Mouse (Mus musculus) spleen, adult 2 months (tissue): ENCODE measurements around the gene Dab2. TPM values are rescaled to one million over a fixed set of nuclear protein-coding genes. Genes with fewer than 3 reads are reported as not detected.

ENCODE experiments used
- DNase-seq, 2 experiments: peaks; one replicate each; pipeline versions ENCODE4 v3.0.0 to v3.0.0-alpha.2; 2012 to 2021; ENCODE audit warnings: low spot score in 2 of 2, low read depth in 1 of 2
- H3K27ac ChIP-seq: fragments of 200-500 bp; 2 replicates; pipeline ENCODE4 v1.5.1; 2012; ENCODE audit warnings: low read length, inconsistent platforms; ENCODE audit not compliant: insufficient read depth
- H3K27me3 ChIP-seq: fragments of 200-500 bp; 2 replicates; pipeline ENCODE4 v1.6.1; 2012; ENCODE audit warnings: mild to moderate bottlenecking, moderate library complexity, low read length, inconsistent platforms; ENCODE audit not compliant: control insufficient read depth, insufficient read depth
- H3K36me3 ChIP-seq: fragments of 200-500 bp; 2 replicates; pipeline ENCODE4 v1.6.1; 2012; ENCODE audit warnings: mild to moderate bottlenecking, low read length, inconsistent platforms; ENCODE audit not compliant: control insufficient read depth, insufficient read depth
- H3K4me1 ChIP-seq: fragments of 200-500 bp; 2 replicates; pipeline ENCODE4 v1.6.1; 2011; ENCODE audit warnings: inconsistent platforms; ENCODE audit not compliant: control insufficient read depth, insufficient read depth, insufficient read length
- H3K4me3 ChIP-seq: fragments of 200-500 bp; 2 replicates; pipeline ENCODE4 v1.5.1; 2011; ENCODE audit warnings: mild to moderate bottlenecking, inconsistent platforms; ENCODE audit not compliant: insufficient read depth, insufficient read length; ENCODE audit errors: extremely low read depth
- CTCF ChIP-seq: fragments of 200-500 bp; IDR thresholded peaks from 2 replicates; pipeline ENCODE4 v1.5.1; 2011; ENCODE audit warnings: mild to moderate bottlenecking, inconsistent platforms; ENCODE audit not compliant: insufficient read depth, insufficient read length, insufficient replicate concordance; ENCODE audit errors: extremely low read depth
- POLR2A ChIP-seq: fragments of 200-500 bp; IDR thresholded peaks from 2 replicates; pipeline ENCODE4 v1.6.1; 2011; ENCODE audit warnings: low read depth, low read length, inconsistent platforms
- WGBS: fragments of 180-500 bp; shearing (Covaris S2); methylation state at CpG from one replicate; pipeline ENCODE4 v1.1.7; 2018; 5-methylcytosine and 5-hydroxymethylcytosine counted together
- polyA plus RNA-seq: library from polyadenylated mRNA; depleted of rRNA; stranded (reverse); fragments of >200 nt; gene quantifications from 2 replicates; pipeline ENCODE4 v1.2.3, GENCODE M21; 2012; rRNA removed

Gene Dab2
- 5.2 and 5.4 TPM in 2 replicates for polyA plus RNA-seq

DNA sequence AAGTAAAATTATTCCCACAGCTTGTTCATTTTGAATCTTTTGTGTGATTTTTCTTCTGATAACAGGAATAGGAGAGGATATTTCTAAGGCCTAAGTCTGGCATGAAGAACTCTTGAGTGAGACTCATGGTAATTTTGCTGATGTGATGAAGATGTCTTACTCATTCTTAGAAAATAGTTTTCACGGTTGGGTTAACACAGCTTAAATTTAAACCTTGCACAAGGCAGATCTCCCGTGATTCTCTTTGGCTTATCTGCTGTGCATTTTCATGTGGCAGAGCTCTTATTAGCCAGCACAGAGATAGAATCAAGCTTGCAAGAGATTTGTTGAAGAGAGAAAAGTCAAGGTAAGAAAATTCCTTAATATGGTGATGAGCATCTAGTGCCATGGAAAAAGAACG lies at the start of gene Dab2:
Gene Dab2 (plus strand): TSS at position 235 of the 400 bp plus-strand sequence.
- H3K4me1 ChIP-seq: no peaks in the 10 kb centered on the region
- no peak within 1 kb of the TSS for H3K4me3 ChIP-seq
- TF ChIP-seq POLR2A (no peak), CTCF (no peak)

GRCm38 (mm10) chr15:6253471-6253870 lies 46.1 kb upstream of the Dab2 start:
- WGBS: 92% methylated on average over 2 of the region's 2 CpGs
- Histone ChIP-seq H3K4me1 (no peaks in the 10 kb centered on the region), H3K27me3 (no peaks in the 10 kb centered on the region), H3K27ac (no peak overlapping the region), H3K36me3 (no peaks in the 10 kb centered on the region), H3K4me3 (no peak overlapping the region)
- DNase-seq: no peak
- TF ChIP-seq CTCF: no peak
- TF ChIP-seq POLR2A: no peak

More for the DNA sequence above, at the start of gene Dab2:
- Histone ChIP-seq H3K27ac (no peak within 1 kb of the TSS), H3K27me3 (no peaks in the 10 kb centered on the region), H3K36me3 (no peaks in the 10 kb centered on the region)
- 82% methylated on average over 3 of the region's 3 CpGs for WGBS
- DNase-seq: no peak

GRCm38 (mm10) chr15:6254383-6254782 lies 45.2 kb upstream of the Dab2 start:
- Histone ChIP-seq H3K36me3 (no peaks in the 10 kb centered on the region), H3K27ac (no peak overlapping the region), H3K27me3 (no peaks in the 10 kb centered on the region), H3K4me3 (no peak overlapping the region), H3K4me1 (no peaks in the 10 kb centered on the region)
- no peak for TF ChIP-seq CTCF
- no peak for TF ChIP-seq POLR2A
- no peak for DNase-seq
- 90% methylated on average over 2 of the region's 2 CpGs for WGBS

- Histone ChIP-seq H3K27ac (no peak overlapping the region), H3K4me3 (no peak overlapping the region), H3K27me3 (no peaks in the 10 kb centered on the region), H3K36me3 (no peaks in the 10 kb centered on the region), H3K4me1 (no peaks in the 10 kb centered on the region)
- TF ChIP-seq CTCF (no peak), POLR2A (no peak)
- 14% methylated on average over 2 of the region's 2 CpGs for WGBS
- DNase-seq: no peak
These were observed 42.5 kb upstream of the Dab2 start for GRCm38 (mm10) chr15:6257049-6257448.

GRCm38 (mm10) chr15:6259957-6260740 lies 39.4 kb upstream of the Dab2 start:
- no peaks in the 10 kb centered on the region for H3K36me3 ChIP-seq
- TF ChIP-seq CTCF (no peak), POLR2A (no peak)
- no peaks in the 10 kb centered on the region for H3K27me3 ChIP-seq
- H3K27ac ChIP-seq: no peak overlapping the region
- no peaks in the 10 kb centered on the region for H3K4me1 ChIP-seq
- no peak overlapping the region for H3K4me3 ChIP-seq
- 43% methylated on average over 3 of the region's 3 CpGs for WGBS
- no peak for DNase-seq

DNA sequence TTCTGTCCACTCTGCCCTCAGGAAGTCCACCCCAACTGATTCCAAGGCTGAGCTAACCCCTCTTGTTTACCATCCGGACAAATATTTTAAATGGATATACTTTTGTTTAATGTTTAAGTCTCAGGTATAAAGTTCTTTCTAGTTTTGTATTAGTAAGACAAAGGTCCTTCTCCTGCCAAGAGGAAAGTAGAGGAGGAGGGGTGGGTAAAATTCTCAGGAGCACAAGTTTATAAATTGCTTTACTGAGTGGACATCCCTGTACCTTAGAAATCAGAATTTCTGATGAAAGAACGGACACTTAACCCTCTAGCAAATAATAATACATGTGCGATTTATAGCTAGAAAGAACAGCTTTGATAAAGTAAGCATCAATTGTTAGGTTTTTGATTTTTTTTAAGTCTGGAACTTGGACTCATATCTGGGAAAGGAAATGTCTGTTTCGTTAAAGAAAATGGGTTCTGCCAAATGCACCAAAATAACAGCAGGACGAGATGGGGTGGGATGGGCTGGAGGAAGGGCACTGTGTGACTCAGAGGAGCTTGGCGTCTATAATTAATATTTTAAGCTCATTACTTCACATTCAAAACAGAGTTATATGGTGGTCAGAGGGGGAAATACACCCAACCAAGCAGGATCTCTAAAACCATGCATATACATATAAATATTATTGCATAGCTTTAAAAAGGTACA lies 38.7 kb upstream of the Dab2 start:
- no peaks in the 10 kb centered on the region for H3K4me1 ChIP-seq
- WGBS: 65% methylated on average over 6 of the region's 6 CpGs

More for the DNA sequence above, 38.7 kb upstream of the Dab2 start:
- no peak for DNase-seq
- no peaks in the 10 kb centered on the region for H3K27me3 ChIP-seq
- no peaks in the 10 kb centered on the region for H3K36me3 ChIP-seq
- TF ChIP-seq CTCF: no peak
- TF ChIP-seq POLR2A: no peak
- H3K27ac ChIP-seq: no peak overlapping the region
- no peak overlapping the region for H3K4me3 ChIP-seq
